Mouse (Mus musculus) brain, embryonic 14.5 days (tissue): ENCODE data around the gene Keap1.

Source experiments
- CTCF ChIP-seq: fragments of 200-500 bp; IDR thresholded peaks from 2 replicates; pipeline ENCODE4 v1.5.1; 2012; ENCODE audit warnings: inconsistent platforms, mild to moderate bottlenecking, moderate library complexity, borderline replicate concordance; ENCODE audit not compliant: insufficient read depth, insufficient read length; ENCODE audit errors: extremely low read depth
- POLR2A ChIP-seq: fragments of 200-500 bp; IDR thresholded peaks from 2 replicates; pipeline ENCODE4 v1.6.1; 2012; ENCODE audit warnings: mild to moderate bottlenecking, inconsistent platforms, borderline replicate concordance; ENCODE audit not compliant: poor library complexity, insufficient read depth, insufficient read length, severe bottlenecking; ENCODE audit errors: extremely low read depth

- TF ChIP-seq CTCF (peak; percentile 92), POLR2A (no peak)
Observed at GRCm38 (mm10) chr9:21220490-21221382, 18.4 kb downstream of the Keap1 start.
